Mouse (Mus musculus) large intestine, adult 2 months (tissue): ENCODE measurements around the gene Prpf19. TPM values are rescaled to one million over a fixed set of nuclear protein-coding genes. Genes with fewer than 3 reads are reported as not detected.

Source experiments
- DNase-seq: peaks from one replicate; pipeline ENCODE4 v3.0.0-alpha.2; 2012; ENCODE audit warnings: low read depth, low spot score
- WGBS: fragments of 180-500 bp; shearing (Covaris S2); methylation state at CpG from one replicate; pipeline ENCODE4 v1.1.7; 2018; 5-methylcytosine and 5-hydroxymethylcytosine counted together
- polyA plus RNA-seq: library from polyadenylated mRNA; depleted of rRNA; stranded (reverse); fragments of >200 nt; gene quantifications from 2 replicates; pipeline ENCODE4 v1.2.3, GENCODE M21; 2012; rRNA removed

The Prpf19 gene
- polyA plus RNA-seq: 174 and 229 TPM in 2 replicates

- under 1% methylated on average over 43 of the region's 43 CpGs for WGBS
- peak; percentile 95 for DNase-seq
Measured at GRCm38 (mm10) chr19:10895016-10895528, at the start of gene Prpf19. TSS of gene Prpf19 (plus strand) at chr19:10895231.

GRCm38 (mm10) chr19:10845454-10845853, 49.6 kb upstream of the Prpf19 start:
- DNase-seq: no peak
- 68% methylated on average over 3 of the region's 3 CpGs for WGBS

- DNase-seq: no peak
- 78% methylated on average over 7 of the region's 7 CpGs for WGBS
Measured at GRCm38 (mm10) chr19:10846150-10846549, 48.9 kb upstream of the Prpf19 start.

- no peak for DNase-seq
- 55% methylated on average over 3 of the region's 3 CpGs for WGBS
Measured at GRCm38 (mm10) chr19:10847311-10848087, 47.5 kb upstream of the Prpf19 start.

GRCm38 (mm10) chr19:10855422-10855821, 39.6 kb upstream of the Prpf19 start:
- 63% methylated on average over 3 of the region's 3 CpGs for WGBS
- DNase-seq: no peak

GRCm38 (mm10) chr19:10856520-10856919, 38.5 kb upstream of the Prpf19 start:
- no peak for DNase-seq
- 45% methylated on average over 2 of the region's 2 CpGs for WGBS

GRCm38 (mm10) chr19:10860072-10860497, 34.9 kb upstream of the Prpf19 start:
- WGBS: 68% methylated on average over 22 of the region's 22 CpGs

GRCm38 (mm10) chr19:10866351-10866750, 28.7 kb upstream of the Prpf19 start:
- 87% methylated on average over 13 of the region's 13 CpGs for WGBS
- no peak for DNase-seq

More at GRCm38 (mm10) chr19:10860072-10860497, 34.9 kb upstream of the Prpf19 start:
- DNase-seq: no peak

GRCm38 (mm10) chr19:10867946-10868622, 26.9 kb upstream of the Prpf19 start:
- 44% methylated on average over 5 of the region's 5 CpGs for WGBS
- DNase-seq: no peak

- DNase-seq: no peak
- WGBS: 3% methylated on average over 17 of the region's 17 CpGs
Measured at GRCm38 (mm10) chr19:10868623-10869141, 26.3 kb upstream of the Prpf19 start.

- WGBS: under 1% methylated on average over 41 of the region's 43 CpGs
- no peak for DNase-seq
Measured at GRCm38 (mm10) chr19:10869241-10869885, 25.7 kb upstream of the Prpf19 start.

- no peak for DNase-seq
Measured at GRCm38 (mm10) chr19:10869886-10870527, 25.0 kb upstream of the Prpf19 start, which contains the start of gene Tmem132a. TSS of gene Tmem132a (minus strand) at chr19:10869940.

GRCm38 (mm10) chr19:10870676-10871075, 24.4 kb upstream of the Prpf19 start:
- DNase-seq: no peak
- 92% methylated on average over 3 of the region's 3 CpGs for WGBS

More at GRCm38 (mm10) chr19:10869886-10870527, 25.0 kb upstream of the Prpf19 start, which contains the start of gene Tmem132a:
- WGBS: 3% methylated on average over 8 of the region's 8 CpGs

- 78% methylated on average over 14 of the region's 14 CpGs for WGBS
Measured at GRCm38 (mm10) chr19:10871328-10871961, 23.6 kb upstream of the Prpf19 start.

GRCm38 (mm10) chr19:10878201-10878837, 16.7 kb upstream of the Prpf19 start:
- WGBS: 77% methylated on average over 7 of the region's 7 CpGs
- DNase-seq: no peak

More at GRCm38 (mm10) chr19:10871328-10871961, 23.6 kb upstream of the Prpf19 start:
- no peak for DNase-seq

- DNase-seq: no peak
- WGBS: 10% methylated on average over 7 of the region's 7 CpGs
Measured at GRCm38 (mm10) chr19:10880085-10880974, 14.7 kb upstream of the Prpf19 start.

GRCm38 (mm10) chr19:10880975-10881425, 14.0 kb upstream of the Prpf19 start:
- 0% methylated on average over 14 of the region's 14 CpGs for WGBS
- no peak for DNase-seq
